Mouse (Mus musculus) frontal cortex, adult (tissue): ENCODE measurements around the gene Gm9817.

ENCODE experiments used
- ATAC-seq: cut with Nextera tagmentation; 2 replicates; pipeline ENCODE4 v1.9.2; 2017; ENCODE audit warnings: mild to moderate bottlenecking, moderate library complexity, mixed read lengths; ENCODE audit not compliant: low TSS enrichment

Gene Gm9817

GRCm38 (mm10) chr13:45089846-45090245 lies 11.4 kb downstream of the Gm9817 start:
- ATAC-seq: no peak

GRCm38 (mm10) chr13:45092816-45093215 lies 14.3 kb downstream of the Gm9817 start:
- no peak for ATAC-seq

- ATAC-seq: no peak
Measured at GRCm38 (mm10) chr13:45095028-45095427, 16.5 kb downstream of the Gm9817 start.

GRCm38 (mm10) chr13:45099582-45100229 lies 21.2 kb downstream of the Gm9817 start:
- no peak for ATAC-seq

GRCm38 (mm10) chr13:45106480-45106879 lies 28.0 kb downstream of the Gm9817 start:
- no peak for ATAC-seq

DNA sequence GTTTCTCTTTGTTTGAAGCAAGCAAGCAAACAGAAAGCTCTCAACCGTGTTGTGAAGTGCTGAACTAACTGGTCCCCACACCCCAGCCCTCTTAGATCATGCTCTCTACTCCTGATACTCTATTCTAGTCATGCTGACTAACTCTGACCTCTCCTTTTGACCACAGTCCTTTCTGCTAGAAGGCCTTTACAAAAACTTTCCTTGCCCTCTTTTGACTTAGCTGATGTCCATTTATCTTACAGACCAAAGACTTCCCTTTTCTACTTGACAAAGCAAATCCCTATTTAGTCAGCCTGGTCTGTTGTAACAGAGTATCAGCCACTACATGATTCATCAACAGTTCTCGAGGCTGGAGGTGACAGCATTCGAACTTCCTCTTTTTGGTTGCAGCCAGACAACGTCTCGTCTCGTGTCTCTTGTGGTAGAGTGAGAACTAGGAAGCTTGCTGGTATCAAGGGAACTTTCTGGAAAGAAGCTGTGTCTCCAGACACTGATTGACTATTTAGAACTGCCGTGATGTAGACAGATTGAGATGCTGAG lies 30.4 kb downstream of the Gm9817 start:
- ATAC-seq: no peak; the same call in 1 of the 2 replicates

DNA sequence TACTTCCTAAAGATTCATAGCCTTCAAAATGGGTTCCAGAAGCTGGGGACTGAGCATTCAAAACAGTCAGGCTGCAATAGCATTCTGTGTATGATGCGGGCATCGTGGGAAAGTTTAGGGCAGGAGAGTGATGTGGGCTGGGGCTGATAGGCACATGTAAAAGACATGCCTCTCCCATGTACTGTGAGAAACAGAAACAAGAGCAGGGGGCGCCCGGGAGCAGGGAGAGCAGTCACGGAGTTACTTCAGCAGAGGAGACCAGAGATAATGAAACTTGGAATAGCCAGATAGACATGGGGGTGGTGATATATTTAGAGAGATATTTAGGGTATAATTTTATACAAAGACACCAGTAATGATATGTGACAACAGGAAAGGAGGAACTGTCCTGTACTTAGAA lies 39.9 kb downstream of the Gm9817 start:
- ATAC-seq: no peak

DNA sequence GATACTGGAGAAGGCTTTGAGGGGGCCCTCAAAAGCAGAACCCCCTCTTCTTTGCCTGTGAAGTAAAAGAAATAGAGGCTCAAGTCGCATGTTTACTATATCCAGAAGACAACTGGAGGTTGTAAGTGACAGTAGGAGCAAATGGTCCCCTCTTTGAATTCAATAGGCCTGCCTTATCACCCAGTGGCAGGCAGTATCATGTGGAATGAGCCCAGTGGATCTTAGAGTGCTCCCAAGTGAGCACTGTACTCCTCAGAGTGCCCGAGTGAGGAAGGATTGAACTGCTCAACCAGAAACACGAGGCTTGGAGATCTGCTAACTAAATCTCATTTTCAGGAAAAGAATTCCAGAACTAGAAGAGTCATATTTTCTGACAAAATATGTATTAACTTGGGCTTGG lies 40.3 kb downstream of the Gm9817 start:
- no peak for ATAC-seq
